Comparison of ENCODE assay signal across 9 mouse cellular contexts in the genomic region with DNA sequence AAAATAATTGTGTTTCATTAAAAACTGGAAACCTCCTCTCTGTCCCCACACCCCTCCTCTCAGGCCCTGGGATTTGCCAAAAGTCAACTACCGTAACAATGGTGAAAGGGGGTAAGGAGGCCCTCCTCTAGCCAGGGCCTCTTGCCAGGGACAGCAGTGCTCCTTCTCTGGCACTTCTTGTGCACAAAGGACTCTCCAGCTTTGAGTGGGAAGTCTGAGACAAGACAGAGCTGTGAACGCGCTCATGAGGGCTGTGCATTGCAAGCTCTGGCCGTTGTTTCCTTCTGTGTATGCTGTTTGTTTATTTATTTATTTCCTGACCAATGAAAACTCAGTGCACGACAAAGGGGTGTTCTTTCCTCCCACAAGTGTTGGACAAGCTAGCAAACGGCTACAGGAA. TPM values are rescaled to one million over a fixed set of nuclear protein-coding genes. Genes with fewer than 3 reads are reported as not detected.
A peak's percentile ranks its signal among the peaks of the same experiment; 100 is the strongest.
DNase-seq lines count a peak whose midpoint lies in the region; ATAC-seq and TF ChIP-seq lines count a peak whose summit lies in the region.
"Had no signal": no experiment of that assay in that cellular context is flagged by ENCODE, and none has a peak within 500 bp of the region (broad histone marks: within the 10 kb centered on the region; RNA-seq: fewer than 3 reads in every experiment).

No protein-coding gene starts in this region.

- H3K79me2 ChIP-seq in heart, adult 2 months (replicated peaks; ENCODE audit: control insufficient read depth, insufficient read depth, low read length) = no peaks in the 10 kb centered on the region

- no peaks in the 10 kb centered on the region for H3K27me3 ChIP-seq in heart, adult 2 months (ENCODE audit: control insufficient read depth, insufficient read depth, low read length)
- no peaks in the 10 kb centered on the region for H3K27me3 ChIP-seq in heart, embryonic 11.5 days (ENCODE audit: control insufficient read depth, insufficient read depth, low read length)
- no peaks in the 10 kb centered on the region for H3K27me3 ChIP-seq in lung, postnatal 0 days (replicated peaks; ENCODE audit: insufficient read depth, low read length)
- H3K27me3 ChIP-seq: embryonic facial prominence, embryonic 12.5 days had no signal

- H3K4me1 ChIP-seq in heart, adult 2 months (ENCODE audit: control insufficient read depth, insufficient read depth, low read length) = no peaks in the 10 kb centered on the region
- no peaks in the 10 kb centered on the region for H3K4me1 ChIP-seq in heart, embryonic 11.5 days (ENCODE audit: control insufficient read depth, insufficient read depth, low read length)
- H3K4me1 ChIP-seq in lung, postnatal 0 days (ENCODE audit: insufficient read depth, low read depth, low read length) = no peaks in the 10 kb centered on the region
- H3K4me1 ChIP-seq: embryonic facial prominence, embryonic 12.5 days had no signal

- WGBS in heart, adult 2 months = 37% methylated on average over 6 of the region's 6 CpGs
- WGBS in heart, embryonic 11.5 days (ENCODE audit: insufficient replicate concordance) = 62% methylated on average over 6 of the region's 6 CpGs
- WGBS in lung, postnatal 0 days = 10% methylated on average over 6 of the region's 6 CpGs

- no peak for TF ChIP-seq POLR2A in heart, adult 2 months (IDR thresholded peaks at IDR 0.05; ENCODE audit: insufficient read depth, low read depth, low read length)

- no peak for TF ChIP-seq CTCF in heart, adult 2 months (IDR thresholded peaks at IDR 0.05)
- no peak for TF ChIP-seq CTCF in lung, postnatal 0 days (IDR thresholded peaks at IDR 0.05)

- no peak overlapping the region for H3K4me2 ChIP-seq in heart, embryonic 11.5 days
- 0 out of 2 replicates have a peak overlapping the region, but pooled peaks have one; percentile 14 for H3K4me2 ChIP-seq in lung, postnatal 0 days (replicated peaks; ENCODE audit: low read depth, low read length)
- H3K4me2 ChIP-seq: embryonic facial prominence, embryonic 12.5 days had no signal

- no peak overlapping the region for H3K9ac ChIP-seq in heart, adult 2 months (ENCODE audit: low read depth, low read length)
- no peak overlapping the region for H3K9ac ChIP-seq in heart, embryonic 11.5 days (ENCODE audit: low read depth, low read length)
- H3K9ac ChIP-seq in lung, postnatal 0 days (replicated peaks; ENCODE audit: low read depth) = no peak overlapping the region
- H3K9ac ChIP-seq: embryonic facial prominence, embryonic 12.5 days had no signal

- no peaks in the 10 kb centered on the region for H3K36me3 ChIP-seq in heart, adult 2 months (ENCODE audit: control insufficient read depth, insufficient read depth, low read length)
- no peaks in the 10 kb centered on the region for H3K36me3 ChIP-seq in heart, embryonic 11.5 days (ENCODE audit: control insufficient read depth, insufficient read depth, low read length)
- no peaks in the 10 kb centered on the region for H3K36me3 ChIP-seq in lung, postnatal 0 days (ENCODE audit: insufficient read depth, low read length)
- H3K36me3 ChIP-seq: embryonic facial prominence, embryonic 12.5 days had no signal

- peak; percentile 9 to 21 for DNase-seq in heart, adult 2 months
- peak; percentile 43 for DNase-seq in brain, adult 2 months (ENCODE audit: low read depth, low spot score)
- DNase-seq in heart, postnatal 25 days (ENCODE audit: low spot score) = peak; percentile 6
- peak; percentile 84 for DNase-seq in lung, postnatal 0 days (ENCODE audit: low spot score)
- DNase-seq in urinary bladder, postnatal 36 days (ENCODE audit: low spot score in 2 of 2) = no peak
- no peak for DNase-seq in Muller cell, postnatal 12 days (ENCODE audit: inconsistent ontology term)
- no peak for DNase-seq in spleen, postnatal 36 days (ENCODE audit: low spot score in 2 of 2)

- no peak for ATAC-seq in heart, embryonic 11.5 days (replicated peaks; ENCODE audit: insufficient number of reproducible peaks, low FRiP score, low TSS enrichment)
- peak; percentile 94 for ATAC-seq in lung, postnatal 0 days

- intact Hi-C loops in heart, adult 2 months (cut with DNase I) = no loop called here
- intact Hi-C loops in heart, postnatal 25 days (cut with DNase I) = no loop called here

- no peak overlapping the region for H3K27ac ChIP-seq in heart, adult 2 months
- H3K27ac ChIP-seq in heart, embryonic 11.5 days (ENCODE audit: low read depth, low read length) = no peak overlapping the region
- peak overlapping the region; percentile 69 for H3K27ac ChIP-seq in lung, postnatal 0 days (ENCODE audit: low read length)
- H3K27ac ChIP-seq: embryonic facial prominence, embryonic 12.5 days had no signal

- no peak overlapping the region for H3K4me3 ChIP-seq in heart, adult 2 months
- no peak overlapping the region for H3K4me3 ChIP-seq in heart, embryonic 11.5 days (ENCODE audit: low read depth, low read length)
- no peak overlapping the region for H3K4me3 ChIP-seq in lung, postnatal 0 days (ENCODE audit: low read depth, low read length)
- H3K4me3 ChIP-seq: embryonic facial prominence, embryonic 12.5 days had no signal

- H3K9me3 ChIP-seq in heart, embryonic 11.5 days (replicated peaks; ENCODE audit: control insufficient read depth, low read length) = no peaks in the 10 kb centered on the region
- no peaks in the 10 kb centered on the region for H3K9me3 ChIP-seq in lung, postnatal 0 days (ENCODE audit: low read length)
- H3K9me3 ChIP-seq: embryonic facial prominence, embryonic 12.5 days had no signal

- no peak for TF ChIP-seq EP300 in heart, adult 2 months (IDR thresholded peaks at IDR 0.05; ENCODE audit: insufficient read depth, low read depth, low read length)
- TF ChIP-seq EP300 in lung, postnatal 0 days (IDR thresholded peaks at IDR 0.05) = peak; percentile 63

RNA-seq across cellular contexts. Expression of a gene that starts 50.8 kb away (rescaled TPM):
- total RNA-seq in heart, adult 2 months (2021) = 10 to 100 TPM; 25.1 to 27.1 TPM
- polyA plus RNA-seq in heart, adult 2 months (2012; rRNA removed) = 5.9 and 13.1 TPM in 2 replicates
- polyA plus RNA-seq in heart, embryonic 11.5 days (2014; fragmentation: Nextera tagmentation; extraction: Ambion mirVana) = 22.7 and 23.0 TPM in 2 replicates
- 10 to 100 TPM; 24.1 to 25.1 TPM for total RNA-seq in heart, postnatal 25 days (2021)
- 14.7 and 18.0 TPM in 2 replicates for polyA plus RNA-seq in lung, postnatal 0 days (2015; fragmentation: Nextera tagmentation; extraction: Ambion mirVana)

Comparison
In these comparisons a context has a peak if more than half of its experiments do, and no peak if none do; other contexts are left out.
1. DNase-seq: peak in heart, adult 2 months (2 of 2), brain, adult 2 months (single experiment), heart, postnatal 25 days (single experiment) and lung, postnatal 0 days (single experiment); none in urinary bladder, postnatal 36 days (0 of 2), Muller cell, postnatal 12 days (single experiment) and spleen, postnatal 36 days (0 of 2).